Mouse (Mus musculus): Measurements from ENCODE around the gene Fancd2os. TPM values are rescaled to one million over a fixed set of nuclear protein-coding genes. Genes with fewer than 3 reads are reported as not detected.

Fancd2os gene
- polyA plus RNA-seq, 1 experiment from 2014 or later: not detected

- H3K4me2 ChIP-seq (ENCODE audit: low read depth, low read length): no peak overlapping the region
- H3K4me1 ChIP-seq (ENCODE audit: control insufficient read depth, insufficient read depth, low read length): peaks cover 6% of the 10 kb centered on the region
- no peaks in the 10 kb centered on the region for H3K27me3 ChIP-seq (replicated peaks; ENCODE audit: control insufficient read depth, insufficient read depth, low read length)
- H3K27ac ChIP-seq (ENCODE audit: low read length): no peak overlapping the region
- no peak for ATAC-seq
- WGBS: 89% methylated on average over 4 of the region's 4 CpGs
- no peaks in the 10 kb centered on the region for H3K9me3 ChIP-seq (ENCODE audit: control insufficient read depth, low read length)
- no peak overlapping the region for H3K9ac ChIP-seq (ENCODE audit: low read depth, low read length)
- no peaks in the 10 kb centered on the region for H3K36me3 ChIP-seq (ENCODE audit: control insufficient read depth, insufficient read depth, low read length)
- no peak overlapping the region for H3K4me3 ChIP-seq (ENCODE audit: low read length)
These were observed 2.6 kb downstream of the Fancd2os start for GRCm38 (mm10) chr6:113597945-113598344.

DNA sequence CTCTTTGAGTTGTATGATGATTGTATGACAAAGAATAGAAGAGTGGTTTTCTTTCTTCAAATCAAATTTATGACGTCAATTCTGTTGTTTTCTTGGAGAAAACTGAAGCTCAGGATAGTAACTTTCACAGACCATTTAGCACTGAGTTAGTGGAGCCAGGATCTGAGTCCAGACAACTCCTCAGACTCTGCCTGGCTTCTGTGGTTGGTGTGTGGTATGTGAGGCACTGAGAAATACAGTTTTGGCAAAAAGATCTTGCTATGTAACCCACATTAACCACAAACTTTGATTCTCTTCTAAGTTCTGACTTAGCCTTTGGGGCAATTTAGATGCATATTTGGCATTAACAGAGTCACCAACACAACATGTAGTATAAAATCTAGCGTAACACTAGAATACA is 7.9 kb downstream of the Fancd2os start:
- ATAC-seq: no peak
- WGBS: 95% methylated on average over 2 of the region's 2 CpGs
- Histone ChIP-seq H3K4me3 (ENCODE audit: low read length) (no peak overlapping the region), H3K9me3 (ENCODE audit: control insufficient read depth, low read length) (no peaks in the 10 kb centered on the region), H3K4me1 (ENCODE audit: control insufficient read depth, insufficient read depth, low read length) (no peaks in the 10 kb centered on the region), H3K36me3 (ENCODE audit: control insufficient read depth, insufficient read depth, low read length) (no peaks in the 10 kb centered on the region), H3K27me3 (replicated peaks; ENCODE audit: control insufficient read depth, insufficient read depth, low read length) (no peaks in the 10 kb centered on the region), H3K9ac (ENCODE audit: low read depth, low read length) (no peak overlapping the region), H3K27ac (ENCODE audit: low read length) (no peak overlapping the region), H3K4me2 (ENCODE audit: low read depth, low read length) (no peak overlapping the region)

DNA sequence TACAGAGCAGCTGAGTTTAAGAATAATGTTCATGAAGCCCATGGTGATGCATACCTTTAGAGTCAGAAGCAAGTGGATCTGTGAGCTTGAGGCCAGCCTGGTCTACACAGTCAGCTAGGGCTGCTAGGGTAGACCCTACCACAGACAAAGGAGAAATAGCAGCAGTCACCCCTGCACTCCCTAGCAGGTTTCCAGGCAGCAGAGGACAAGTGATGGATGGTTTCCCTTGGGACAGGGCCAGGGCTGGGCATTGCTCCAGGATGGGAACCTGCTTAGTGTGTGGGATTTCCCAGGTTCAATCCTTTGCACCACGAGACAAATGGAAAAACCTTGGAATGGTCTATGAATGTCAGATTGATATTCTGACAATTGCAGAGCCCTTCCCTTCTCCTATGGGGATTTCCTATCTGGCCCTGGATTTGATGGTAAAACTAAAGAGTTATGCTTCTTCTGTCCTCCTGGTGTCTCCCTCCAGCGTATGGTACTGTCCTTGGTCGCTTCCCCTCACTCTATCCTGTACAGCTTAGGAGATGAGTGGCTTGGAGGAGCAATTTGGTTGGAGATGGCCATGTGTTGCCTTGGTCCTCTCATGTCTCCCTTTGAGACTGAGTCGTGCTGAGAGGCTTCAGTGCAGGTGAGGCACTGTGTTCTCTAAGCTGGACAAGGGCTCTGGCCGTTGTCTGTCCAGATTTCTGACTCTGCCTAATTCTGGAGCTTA is 13.9 kb downstream of the Fancd2os start:
- Histone ChIP-seq H3K9me3 (ENCODE audit: control insufficient read depth, low read length) (no peaks in the 10 kb centered on the region), H3K4me3 (ENCODE audit: low read length) (no peak overlapping the region), H3K27ac (ENCODE audit: low read length) (no peak overlapping the region), H3K4me1 (ENCODE audit: control insufficient read depth, insufficient read depth, low read length) (no peaks in the 10 kb centered on the region), H3K36me3 (ENCODE audit: control insufficient read depth, insufficient read depth, low read length) (no peaks in the 10 kb centered on the region), H3K9ac (ENCODE audit: low read depth, low read length) (no peak overlapping the region), H3K27me3 (replicated peaks; ENCODE audit: control insufficient read depth, insufficient read depth, low read length) (no peaks in the 10 kb centered on the region), H3K4me2 (ENCODE audit: low read depth, low read length) (no peak overlapping the region)
- 0 out of 2 replicates have a peak, but pooled peaks have one; percentile 48 for ATAC-seq
- 68% methylated on average over 5 of the region's 5 CpGs for WGBS

GRCm38 (mm10) chr6:113585065-113585464 is 15.4 kb downstream of the Fancd2os start:
- 90% methylated on average over 5 of the region's 5 CpGs for WGBS
- no peak for ATAC-seq
- no peak overlapping the region for H3K4me2 ChIP-seq (ENCODE audit: low read depth, low read length)
- H3K9me3 ChIP-seq (ENCODE audit: control insufficient read depth, low read length): no peaks in the 10 kb centered on the region
- H3K4me3 ChIP-seq (ENCODE audit: low read length): no peak overlapping the region
- H3K27ac ChIP-seq (ENCODE audit: low read length): no peak overlapping the region
- H3K27me3 ChIP-seq (replicated peaks; ENCODE audit: control insufficient read depth, insufficient read depth, low read length): no peaks in the 10 kb centered on the region
- no peaks in the 10 kb centered on the region for H3K36me3 ChIP-seq (ENCODE audit: control insufficient read depth, insufficient read depth, low read length)
- no peak overlapping the region for H3K9ac ChIP-seq (ENCODE audit: low read depth, low read length)
- H3K4me1 ChIP-seq (ENCODE audit: control insufficient read depth, insufficient read depth, low read length): no peaks in the 10 kb centered on the region

DNA sequence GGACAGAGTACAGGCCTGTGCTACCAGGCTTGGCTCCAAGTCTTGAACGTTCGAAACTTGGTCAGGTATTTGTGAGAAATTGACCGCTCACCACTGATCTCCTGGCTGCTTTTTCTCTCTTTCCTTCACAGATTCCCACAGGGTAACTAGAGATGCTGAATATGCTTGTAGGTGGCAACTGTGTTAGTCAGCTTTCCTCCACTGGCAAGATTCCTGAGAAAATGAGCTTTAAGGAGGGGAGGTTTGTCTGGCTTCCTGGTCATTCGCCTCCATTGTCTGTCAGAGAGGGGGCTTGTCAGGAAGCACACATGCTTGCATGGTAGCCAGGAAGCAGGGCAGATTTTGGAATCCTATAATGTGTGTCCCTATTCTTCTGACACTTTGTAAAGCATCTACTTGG is 17.5 kb downstream of the Fancd2os start:
- WGBS: 88% methylated on average over 4 of the region's 4 CpGs
- no peak overlapping the region for H3K4me2 ChIP-seq (ENCODE audit: low read depth, low read length)
- ATAC-seq: no peak

DNA sequence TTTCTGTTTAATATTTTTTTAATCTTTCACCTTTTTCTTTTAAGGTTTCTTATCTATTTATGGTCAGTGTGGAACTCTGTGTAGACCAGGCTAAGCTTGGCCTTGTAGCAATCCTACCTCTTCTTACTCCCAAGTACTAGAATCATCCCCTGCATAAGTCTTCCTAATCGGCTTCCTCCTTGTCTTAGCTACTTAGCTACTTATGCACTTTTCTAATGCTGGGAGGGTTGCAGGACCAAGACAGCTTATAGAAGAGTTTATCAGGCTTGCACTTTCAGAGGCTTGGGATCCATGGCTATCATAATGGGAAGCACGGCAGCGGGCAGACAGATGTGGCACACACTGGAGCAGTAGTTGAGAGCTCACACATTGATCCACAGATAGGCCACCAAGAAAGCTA is 21.2 kb downstream of the Fancd2os start:
- no peak overlapping the region for H3K4me2 ChIP-seq (ENCODE audit: low read depth, low read length)
- H3K9me3 ChIP-seq (ENCODE audit: control insufficient read depth, low read length): no peaks in the 10 kb centered on the region
- H3K36me3 ChIP-seq (ENCODE audit: control insufficient read depth, insufficient read depth, low read length): no peaks in the 10 kb centered on the region
- no peak for ATAC-seq
- WGBS: 96% methylated on average over 3 of the region's 3 CpGs
- H3K9ac ChIP-seq (ENCODE audit: low read depth, low read length): no peak overlapping the region
- H3K27me3 ChIP-seq (replicated peaks; ENCODE audit: control insufficient read depth, insufficient read depth, low read length): no peaks in the 10 kb centered on the region
- H3K4me1 ChIP-seq (ENCODE audit: control insufficient read depth, insufficient read depth, low read length): no peaks in the 10 kb centered on the region
- no peak overlapping the region for H3K27ac ChIP-seq (ENCODE audit: low read length)
- no peak overlapping the region for H3K4me3 ChIP-seq (ENCODE audit: low read length)

More for the DNA sequence above, 17.5 kb downstream of the Fancd2os start:
- H3K9ac ChIP-seq (ENCODE audit: low read depth, low read length): no peak overlapping the region
- H3K36me3 ChIP-seq (ENCODE audit: control insufficient read depth, insufficient read depth, low read length): no peaks in the 10 kb centered on the region
- H3K27ac ChIP-seq (ENCODE audit: low read length): no peak overlapping the region
- H3K27me3 ChIP-seq (replicated peaks; ENCODE audit: control insufficient read depth, insufficient read depth, low read length): no peaks in the 10 kb centered on the region
- H3K4me1 ChIP-seq (ENCODE audit: control insufficient read depth, insufficient read depth, low read length): no peaks in the 10 kb centered on the region
- H3K4me3 ChIP-seq (ENCODE audit: low read length): no peak overlapping the region
- no peaks in the 10 kb centered on the region for H3K9me3 ChIP-seq (ENCODE audit: control insufficient read depth, low read length)

- Histone ChIP-seq H3K4me3 (ENCODE audit: low read length) (no peak overlapping the region), H3K4me2 (ENCODE audit: low read depth, low read length) (no peak overlapping the region), H3K4me1 (ENCODE audit: control insufficient read depth, insufficient read depth, low read length) (no peaks in the 10 kb centered on the region), H3K27ac (ENCODE audit: low read length) (no peak overlapping the region), H3K9me3 (ENCODE audit: control insufficient read depth, low read length) (no peaks in the 10 kb centered on the region), H3K27me3 (replicated peaks; ENCODE audit: control insufficient read depth, insufficient read depth, low read length) (no peaks in the 10 kb centered on the region), H3K36me3 (ENCODE audit: control insufficient read depth, insufficient read depth, low read length) (no peaks in the 10 kb centered on the region), H3K9ac (ENCODE audit: low read depth, low read length) (no peak overlapping the region)
- WGBS: 95% methylated on average over 6 of the region's 6 CpGs
- no peak for ATAC-seq
These were observed 24.5 kb downstream of the Fancd2os start for GRCm38 (mm10) chr6:113576044-113576443.

GRCm38 (mm10) chr6:113564557-113564956 is 36.0 kb downstream of the Fancd2os start:
- H3K9ac ChIP-seq (ENCODE audit: low read depth, low read length): no peak overlapping the region
- H3K27ac ChIP-seq (ENCODE audit: low read length): no peak overlapping the region
- no peak overlapping the region for H3K4me3 ChIP-seq (ENCODE audit: low read length)
- 48% methylated on average over 1 of the region's 1 CpGs for WGBS
- ATAC-seq: no peak
- H3K9me3 ChIP-seq (ENCODE audit: control insufficient read depth, low read length): no peaks in the 10 kb centered on the region
- H3K36me3 ChIP-seq (ENCODE audit: control insufficient read depth, insufficient read depth, low read length): no peaks in the 10 kb centered on the region
- H3K4me2 ChIP-seq (ENCODE audit: low read depth, low read length): no peak overlapping the region
- no peaks in the 10 kb centered on the region for H3K27me3 ChIP-seq (replicated peaks; ENCODE audit: control insufficient read depth, insufficient read depth, low read length)
- no peaks in the 10 kb centered on the region for H3K4me1 ChIP-seq (ENCODE audit: control insufficient read depth, insufficient read depth, low read length)

DNA sequence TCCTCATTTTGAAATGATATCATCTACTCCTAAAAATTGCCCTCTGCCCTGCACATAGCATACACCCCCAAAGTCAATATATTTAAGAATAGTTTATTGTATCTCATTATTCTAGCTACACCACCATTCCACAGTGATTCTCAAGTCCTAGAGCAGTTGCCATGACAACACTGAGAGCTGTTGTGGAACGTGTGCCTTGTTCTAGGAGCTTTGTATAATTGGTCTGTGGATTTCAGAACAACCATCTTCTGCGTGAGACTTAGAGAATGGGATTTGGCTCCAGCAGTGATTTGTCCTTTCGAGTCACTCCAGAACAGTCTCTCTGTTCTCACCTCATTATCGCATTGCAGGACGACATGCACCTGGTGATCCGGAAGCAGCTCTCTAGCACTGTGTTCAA is 40.8 kb downstream of the Fancd2os start:
- no peaks in the 10 kb centered on the region for H3K9me3 ChIP-seq (ENCODE audit: control insufficient read depth, low read length)
- H3K27me3 ChIP-seq (replicated peaks; ENCODE audit: control insufficient read depth, insufficient read depth, low read length): no peaks in the 10 kb centered on the region
- no peak overlapping the region for H3K27ac ChIP-seq (ENCODE audit: low read length)
- no peaks in the 10 kb centered on the region for H3K4me1 ChIP-seq (ENCODE audit: control insufficient read depth, insufficient read depth, low read length)
- H3K4me3 ChIP-seq (ENCODE audit: low read length): no peak overlapping the region
- H3K4me2 ChIP-seq (ENCODE audit: low read depth, low read length): no peak overlapping the region
- no peak overlapping the region for H3K9ac ChIP-seq (ENCODE audit: low read depth, low read length)
- 82% methylated on average over 6 of the region's 6 CpGs for WGBS
- no peak for ATAC-seq
- H3K36me3 ChIP-seq (ENCODE audit: control insufficient read depth, insufficient read depth, low read length): peaks cover 2% of the 10 kb centered on the region; the same call in 1 of the 2 replicates

All from intestine, embryonic 16.5 days (tissue).